Mouse (Mus musculus): Measurements from ENCODE around the gene Dqx1. TPM values are rescaled to one million over a fixed set of nuclear protein-coding genes. Genes with fewer than 3 reads are reported as not detected.

Dqx1 gene
- total and polyA plus RNA-seq, 2 experiments, result 7.4 to 9.6 TPM

DNA sequence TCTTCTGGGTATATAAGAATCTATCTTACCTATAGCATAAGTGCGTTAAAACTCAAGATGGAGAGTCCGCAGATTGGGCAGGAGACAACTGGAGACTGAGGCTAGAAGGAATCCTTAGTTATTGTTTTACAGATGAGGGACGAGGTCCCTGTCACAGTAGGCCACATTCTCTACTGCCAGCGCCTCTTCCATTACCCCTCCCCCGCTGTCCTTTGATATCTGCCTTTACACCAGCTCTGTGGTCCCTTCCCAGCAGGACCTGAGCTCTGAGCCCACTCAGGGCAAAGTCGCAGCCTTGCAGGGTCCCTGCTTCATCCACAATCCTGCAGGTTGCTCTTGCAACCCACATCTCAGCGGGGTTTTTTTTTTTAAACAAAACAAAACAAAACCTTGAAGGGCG lies 10.6 kb downstream of the Dqx1 start:
- H3K4me3 ChIP-seq (ENCODE audit: insufficient read depth, low read depth, low read length), result no peak overlapping the region
- H3K79me2 ChIP-seq (ENCODE audit: control insufficient read depth, insufficient read depth, low read length), result no peaks in the 10 kb centered on the region
- no peak overlapping the region for H3K27ac ChIP-seq (replicated peaks; ENCODE audit: insufficient read depth, low read depth, low read length)
- H3K9ac ChIP-seq (ENCODE audit: low read depth, low read length), result no peak overlapping the region
- TF ChIP-seq POLR2A (IDR thresholded peaks at IDR 0.05; ENCODE audit: extremely low read depth, insufficient read depth, low read length) (no peak), CTCF (IDR thresholded peaks at IDR 0.05; ENCODE audit: low read depth, low read length) (no peak)
- 0 out of 2 replicates have a peak, but pooled peaks cover 1% of the 10 kb centered on the region for H3K4me1 ChIP-seq (ENCODE audit: control insufficient read depth, insufficient read depth, low read length)
- H3K27me3 ChIP-seq (ENCODE audit: control insufficient read depth, insufficient read depth, low read length), result peaks cover 39% of the 10 kb centered on the region
- H3K36me3 ChIP-seq (ENCODE audit: control insufficient read depth, insufficient read depth, low read length), result no peaks in the 10 kb centered on the region
- no peak for DNase-seq (ENCODE audit: extremely low read depth, low read depth, low spot score)
- whole genome bisulfite sequencing, result 48% methylated on average over 8 of the region's 8 CpGs

DNA sequence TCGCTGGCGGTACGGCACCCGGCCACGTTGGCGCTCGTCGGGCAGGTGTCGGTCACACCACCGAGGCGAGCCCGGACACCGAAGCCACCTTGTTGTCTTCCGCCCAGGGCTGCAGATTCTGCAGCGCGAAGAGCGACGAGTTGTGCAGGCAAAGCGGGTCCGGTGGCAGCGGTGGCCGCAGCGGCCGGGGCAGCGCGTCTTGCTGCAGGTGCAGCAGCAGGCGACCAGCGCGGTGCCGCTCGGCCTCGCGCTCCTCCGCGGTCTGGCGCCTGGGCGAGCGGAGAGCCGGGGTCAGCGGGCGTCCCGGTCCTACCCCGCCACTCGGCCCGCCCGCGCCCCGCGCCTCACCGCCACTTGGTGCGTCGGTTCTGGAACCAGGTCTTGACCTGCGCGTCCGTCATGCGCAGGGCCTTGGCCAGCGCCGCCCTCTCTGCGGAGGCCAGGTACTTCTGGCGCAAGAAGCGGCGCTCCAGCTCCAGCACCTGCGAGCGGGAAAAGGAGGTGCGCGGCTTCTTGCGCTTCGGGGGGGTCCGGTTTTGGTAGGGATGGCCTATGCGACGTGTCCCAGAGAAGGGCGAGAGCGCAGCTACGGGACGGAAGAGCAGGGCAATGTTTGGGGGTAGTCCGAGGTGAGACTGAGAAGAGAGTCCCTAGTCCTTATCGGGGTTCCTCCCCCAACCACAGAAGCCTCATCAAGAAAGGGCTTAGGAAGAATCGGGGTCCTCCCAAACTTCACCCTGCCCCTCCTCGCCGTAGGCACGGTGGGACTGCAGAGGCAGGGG lies 11.3 kb downstream of the Dqx1 start:
- no peak for DNase-seq (ENCODE audit: extremely low read depth, low read depth, low spot score)
- 3% methylated on average over 81 of the region's 81 CpGs for WGBS
- 0 out of 2 replicates have a peak, but pooled peaks cover 1% of the 10 kb centered on the region for H3K4me1 ChIP-seq (ENCODE audit: control insufficient read depth, insufficient read depth, low read length)
- no peaks in the 10 kb centered on the region for H3K79me2 ChIP-seq (ENCODE audit: control insufficient read depth, insufficient read depth, low read length)
- peak overlapping the region; percentile 0 for H3K9ac ChIP-seq (ENCODE audit: low read depth, low read length)
- no peak overlapping the region for H3K27ac ChIP-seq (replicated peaks; ENCODE audit: insufficient read depth, low read depth, low read length)
- peak overlapping the region; percentile 49; the same call in 1 of the 2 replicates for H3K4me3 ChIP-seq (ENCODE audit: insufficient read depth, low read depth, low read length)
- TF ChIP-seq POLR2A (IDR thresholded peaks at IDR 0.05; ENCODE audit: extremely low read depth, insufficient read depth, low read length) (no peak), CTCF (IDR thresholded peaks at IDR 0.05; ENCODE audit: low read depth, low read length) (no peak)
- peaks cover 39% of the 10 kb centered on the region for H3K27me3 ChIP-seq (ENCODE audit: control insufficient read depth, insufficient read depth, low read length)
- H3K36me3 ChIP-seq (ENCODE audit: control insufficient read depth, insufficient read depth, low read length), result no peaks in the 10 kb centered on the region

DNA sequence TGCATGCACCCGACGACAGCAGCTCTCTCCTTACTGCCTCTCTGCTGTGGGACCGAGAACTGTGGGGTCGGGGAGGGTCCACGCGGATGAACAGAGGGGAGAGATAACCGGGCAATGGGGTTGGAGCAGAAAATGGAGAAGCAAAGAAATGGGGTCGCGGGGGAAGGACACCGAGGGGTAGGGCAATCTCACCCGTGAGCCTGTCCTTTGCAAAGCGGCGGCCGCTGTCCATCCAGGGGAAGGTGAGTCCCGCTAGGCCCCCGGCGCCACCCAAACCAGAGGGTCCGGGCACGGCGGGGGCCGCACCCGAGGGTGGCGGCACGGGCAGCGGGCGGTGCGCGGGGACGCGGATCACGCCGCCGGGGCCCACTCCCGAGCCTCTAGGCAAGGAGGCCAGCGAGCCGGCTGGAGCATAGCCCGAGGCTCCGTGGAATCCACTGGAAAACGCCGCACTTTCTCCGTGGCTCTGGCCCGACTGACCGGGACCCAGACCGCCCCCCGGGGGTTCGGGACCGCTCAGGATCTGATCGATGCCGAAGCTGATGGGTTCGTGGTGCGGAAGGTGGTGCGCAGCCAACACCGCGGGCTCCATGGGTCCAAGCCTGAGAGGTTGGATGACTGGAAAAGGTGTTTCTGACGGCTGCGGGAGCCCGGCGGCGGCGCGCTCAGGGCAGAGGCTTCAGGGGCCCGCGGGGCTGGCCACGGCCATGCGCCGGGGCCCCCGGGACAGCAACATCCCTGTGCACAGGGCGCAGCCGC lies 12.0 kb downstream of the Dqx1 start:
- 3% methylated on average over 65 of the region's 69 CpGs for WGBS
- H3K79me2 ChIP-seq (ENCODE audit: control insufficient read depth, insufficient read depth, low read length), result no peaks in the 10 kb centered on the region
- H3K9ac ChIP-seq (ENCODE audit: low read depth, low read length), result no peak overlapping the region
- 0 out of 2 replicates have a peak, but pooled peaks cover 1% of the 10 kb centered on the region for H3K4me1 ChIP-seq (ENCODE audit: control insufficient read depth, insufficient read depth, low read length)
- H3K27ac ChIP-seq (replicated peaks; ENCODE audit: insufficient read depth, low read depth, low read length), result no peak overlapping the region
- no peak overlapping the region; the same call in 1 of the 2 replicates for H3K4me3 ChIP-seq (ENCODE audit: insufficient read depth, low read depth, low read length)
- no peak for DNase-seq (ENCODE audit: extremely low read depth, low read depth, low spot score)
- H3K36me3 ChIP-seq (ENCODE audit: control insufficient read depth, insufficient read depth, low read length), result no peaks in the 10 kb centered on the region
- peaks cover 39% of the 10 kb centered on the region for H3K27me3 ChIP-seq (ENCODE audit: control insufficient read depth, insufficient read depth, low read length)
- TF ChIP-seq POLR2A (IDR thresholded peaks at IDR 0.05; ENCODE audit: extremely low read depth, insufficient read depth, low read length), result no peak
- TF ChIP-seq CTCF (IDR thresholded peaks at IDR 0.05; ENCODE audit: low read depth, low read length), result no peak

DNA sequence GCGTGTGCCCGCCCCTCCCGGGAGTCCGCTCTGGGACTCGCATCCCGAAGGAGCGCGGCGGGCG lies 12.4 kb downstream of the Dqx1 start, which contains the start of gene Tlx2:
TSS of gene Tlx2 (minus strand) at position 47 of the 64 bp plus-strand sequence.
- Histone ChIP-seq H3K79me2 (ENCODE audit: control insufficient read depth, insufficient read depth, low read length) (no peaks in the 10 kb centered on the region), H3K27ac (replicated peaks; ENCODE audit: insufficient read depth, low read depth, low read length) (no peak within 1 kb of the TSS), H3K27me3 (ENCODE audit: control insufficient read depth, insufficient read depth, low read length) (peaks cover 39% of the 10 kb centered on the region), H3K4me3 (ENCODE audit: insufficient read depth, low read depth, low read length) (peak within 1 kb of the TSS; percentile 49; the same call in 1 of the 2 replicates), H3K9ac (ENCODE audit: low read depth, low read length) (no peak within 1 kb of the TSS), H3K4me1 (ENCODE audit: control insufficient read depth, insufficient read depth, low read length) (0 out of 2 replicates have a peak, but pooled peaks cover 1% of the 10 kb centered on the region), H3K36me3 (ENCODE audit: control insufficient read depth, insufficient read depth, low read length) (no peaks in the 10 kb centered on the region)
- no peak for DNase-seq (ENCODE audit: extremely low read depth, low read depth, low spot score)
- 15% methylated on average over 7 of the region's 10 CpGs for WGBS
- TF ChIP-seq POLR2A (IDR thresholded peaks at IDR 0.05; ENCODE audit: extremely low read depth, insufficient read depth, low read length), result no peak
- TF ChIP-seq CTCF (IDR thresholded peaks at IDR 0.05; ENCODE audit: low read depth, low read length), result no peak

DNA sequence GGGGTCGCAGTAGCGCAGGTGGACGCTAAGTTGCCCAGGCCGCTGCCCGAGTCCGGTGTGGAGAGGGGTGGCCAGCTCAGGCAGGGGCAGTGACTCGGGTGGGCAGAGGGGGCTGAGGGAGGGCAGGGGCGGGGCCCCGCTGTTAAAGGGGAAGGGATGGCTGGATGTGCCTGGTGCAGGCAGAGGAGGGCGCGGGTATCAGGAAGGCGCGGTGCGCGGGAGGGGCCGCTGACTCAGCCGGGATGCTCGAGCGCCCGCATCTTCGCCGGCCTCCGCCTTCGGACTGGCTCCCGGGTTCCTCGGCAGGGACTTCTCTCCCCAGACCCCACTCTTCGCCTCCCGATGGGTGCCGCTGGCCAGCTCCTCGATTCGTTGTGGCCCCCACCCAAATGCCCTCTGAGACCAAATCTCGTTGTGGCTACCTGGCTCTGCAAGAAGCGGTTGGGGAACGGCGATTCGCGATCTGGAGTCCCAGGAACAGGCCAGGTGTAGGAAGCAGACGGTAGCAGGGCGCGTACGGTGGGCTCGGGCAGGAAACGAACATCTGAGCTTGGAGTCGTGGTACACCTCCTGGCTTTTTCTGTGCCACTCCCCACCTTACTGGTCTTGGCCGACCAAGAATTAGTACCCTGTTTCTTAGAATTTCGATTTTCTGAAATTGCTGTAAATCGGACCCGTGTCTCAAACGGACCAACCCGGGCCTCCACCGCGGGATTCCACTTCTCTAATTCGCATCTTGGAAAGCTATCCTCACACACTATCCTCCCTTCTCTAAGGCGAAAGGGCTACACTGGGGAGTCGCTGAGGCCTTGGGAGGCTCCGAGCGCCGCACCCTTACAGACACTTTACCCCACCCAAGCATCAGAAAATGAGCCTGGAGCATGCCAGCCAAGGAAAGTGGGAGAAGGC lies 12.9 kb downstream of the Dqx1 start:
- peaks cover 39% of the 10 kb centered on the region for H3K27me3 ChIP-seq (ENCODE audit: control insufficient read depth, insufficient read depth, low read length)
- H3K79me2 ChIP-seq (ENCODE audit: control insufficient read depth, insufficient read depth, low read length), result no peaks in the 10 kb centered on the region
- no peak overlapping the region for H3K4me3 ChIP-seq (ENCODE audit: insufficient read depth, low read depth, low read length)
- no peak for TF ChIP-seq CTCF (IDR thresholded peaks at IDR 0.05; ENCODE audit: low read depth, low read length)
- TF ChIP-seq POLR2A (IDR thresholded peaks at IDR 0.05; ENCODE audit: extremely low read depth, insufficient read depth, low read length), result no peak
- 0 out of 2 replicates have a peak, but pooled peaks cover 1% of the 10 kb centered on the region for H3K4me1 ChIP-seq (ENCODE audit: control insufficient read depth, insufficient read depth, low read length)
- H3K27ac ChIP-seq (replicated peaks; ENCODE audit: insufficient read depth, low read depth, low read length), result no peak overlapping the region
- no peak for DNase-seq (ENCODE audit: extremely low read depth, low read depth, low spot score)
- WGBS, result 5% methylated on average over 56 of the region's 58 CpGs
- no peak overlapping the region for H3K9ac ChIP-seq (ENCODE audit: low read depth, low read length)
- H3K36me3 ChIP-seq (ENCODE audit: control insufficient read depth, insufficient read depth, low read length), result no peaks in the 10 kb centered on the region
